Mouse (Mus musculus) layer of hippocampus, postnatal 14 days (tissue): Measurements from ENCODE around the gene B4galt3. TPM values are rescaled to one million over a fixed set of nuclear protein-coding genes. Genes with fewer than 3 reads are reported as not detected.

Source experiments
- DNase-seq, 2 experiments: peaks; one replicate each; pipeline ENCODE4 v3.0.0; 2021 to 2022; ENCODE audit warnings: low spot score in 2 of 2, mixed read lengths in 1 of 2
- long read RNA-seq, 2 experiments: library from polyadenylated mRNA; stranded (forward); transcript quantifications; one replicate each; pipeline ENCODE4 v2.0.0; 2021
- total RNA-seq, 2 experiments: library from RNA; stranded (reverse); gene quantifications; 2 replicates each; pipeline ENCODE4 v1.2.3; 2021

Gene B4galt3
- total RNA-seq: 10 to 100 TPM; 54.8 to 62.8 TPM
- long read RNA-seq, experiment 1, transcript B4galt3-201 (8 exons, 1,998 nt): major isoform, 27 of 41 reads
- long read RNA-seq, experiment 1, partial matches to known transcripts: 9 of 41 reads
- long read RNA-seq, experiment 1, other reads (novel, unspliced or antisense): 5 of 41 reads
- long read RNA-seq, experiment 2, transcript B4galt3-201 (8 exons, 1,998 nt): major isoform, 32 of 53 reads
- long read RNA-seq, experiment 2, partial matches to known transcripts: 12 of 53 reads
- long read RNA-seq, experiment 2, other reads (novel, unspliced or antisense): 9 of 53 reads

- DNase-seq: peak; percentile 94 to 96
These were observed at the start of gene B4galt3 for GRCm38 (mm10) chr1:171269848-171270572. Gene B4galt3, plus strand, starts transcription at chr1:171270328.

- peak; percentile 87 to 91 for DNase-seq
These were observed 49.3 kb upstream of the B4galt3 start for GRCm38 (mm10) chr1:171220871-171221270.

- peak; percentile 21 to 24 for DNase-seq
These were observed 48.6 kb upstream of the B4galt3 start for GRCm38 (mm10) chr1:171221281-171222193.

- DNase-seq: peak; percentile 91 to 98
These were observed 47.6 kb upstream of the B4galt3 start, which contains the start of gene Tomm40l for GRCm38 (mm10) chr1:171222238-171223155. Gene Tomm40l, minus strand, starts transcription at chr1:171222514.

- no peak for DNase-seq
These were observed 47.0 kb upstream of the B4galt3 start for GRCm38 (mm10) chr1:171223168-171223567.

- DNase-seq: no peak
These were observed 46.3 kb upstream of the B4galt3 start for GRCm38 (mm10) chr1:171223796-171224195.

- no peak for DNase-seq
These were observed 45.3 kb upstream of the B4galt3 start, which contains the start of gene Apoa2 for GRCm38 (mm10) chr1:171224857-171225256. Gene Apoa2, plus strand, starts transcription at chr1:171225054.

- DNase-seq: no peak
These were observed 43.3 kb upstream of the B4galt3 start for GRCm38 (mm10) chr1:171226780-171227179.

- no peak for DNase-seq
These were observed 42.2 kb upstream of the B4galt3 start for GRCm38 (mm10) chr1:171227879-171228278.

- DNase-seq: no peak
These were observed 40.4 kb upstream of the B4galt3 start for GRCm38 (mm10) chr1:171229750-171230149.

- no peak for DNase-seq
These were observed 39.9 kb upstream of the B4galt3 start for GRCm38 (mm10) chr1:171230215-171230614.

GRCm38 (mm10) chr1:171231844-171232243 is 38.3 kb upstream of the B4galt3 start:
- DNase-seq: no peak

- DNase-seq: no peak
These were observed 37.8 kb upstream of the B4galt3 start for GRCm38 (mm10) chr1:171232348-171232747.

GRCm38 (mm10) chr1:171232800-171233730 is 37.1 kb upstream of the B4galt3 start:
- no peak for DNase-seq

GRCm38 (mm10) chr1:171234126-171234525 is 36.0 kb upstream of the B4galt3 start, which contains the start of gene Fcer1g:
Gene Fcer1g, minus strand, starts transcription at chr1:171234365.
- no peak for DNase-seq

- no peak for DNase-seq
These were observed 35.6 kb upstream of the B4galt3 start for GRCm38 (mm10) chr1:171234538-171234937.

- DNase-seq: no peak
These were observed 34.3 kb upstream of the B4galt3 start for GRCm38 (mm10) chr1:171235791-171236190.

GRCm38 (mm10) chr1:171237438-171237837 is 32.7 kb upstream of the B4galt3 start:
- no peak for DNase-seq

- no peak for DNase-seq
These were observed 31.7 kb upstream of the B4galt3 start for GRCm38 (mm10) chr1:171238463-171238862.
